Comparison of ENCODE assay signal across 19 mouse cellular contexts in the genomic region with DNA sequence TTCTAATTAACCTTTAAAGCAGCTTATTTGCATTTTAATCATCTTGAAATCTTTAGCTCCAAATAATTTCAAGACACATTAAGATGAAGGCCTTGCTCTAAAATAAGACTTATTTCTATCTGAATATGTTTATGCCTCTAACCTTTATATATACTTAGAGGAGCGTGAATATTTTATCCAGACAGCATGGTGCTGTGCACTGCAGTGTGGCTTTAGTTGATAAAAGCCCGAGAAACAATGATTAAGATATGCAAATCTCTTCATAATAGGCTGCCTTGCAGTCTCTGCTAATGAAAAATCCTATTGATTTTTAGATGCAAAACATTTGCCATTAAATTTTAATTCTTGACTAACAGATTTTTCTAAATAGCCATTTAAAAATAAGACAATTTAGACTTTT.
"Had no signal": no experiment of that assay in that cellular context is flagged by ENCODE, and none has a peak within 500 bp of the region (broad histone marks: within the 10 kb centered on the region; RNA-seq: fewer than 3 reads in every experiment).

No protein-coding gene starts in this region.

- H3K9ac ChIP-seq: kidney, embryonic 15.5 days; liver, embryonic 13.5 days; neural tube, embryonic 12.5 days; neural tube, embryonic 15.5 days had no signal

- H3K4me1 ChIP-seq: liver, embryonic 13.5 days; neural tube, embryonic 12.5 days had no signal

- H3K27me3 ChIP-seq: kidney, embryonic 15.5 days; liver, embryonic 13.5 days; neural tube, embryonic 12.5 days had no signal

- H3K9me3 ChIP-seq: kidney, embryonic 15.5 days; liver, embryonic 13.5 days; neural tube, embryonic 12.5 days; neural tube, embryonic 15.5 days had no signal

- H3K36me3 ChIP-seq: kidney, embryonic 15.5 days; liver, embryonic 13.5 days; neural tube, embryonic 12.5 days; neural tube, embryonic 15.5 days had no signal

- H3K27ac ChIP-seq: kidney, embryonic 15.5 days; left cerebral cortex, adult 2 months; liver, embryonic 13.5 days; neural tube, embryonic 12.5 days; neural tube, embryonic 15.5 days; stomach, postnatal 0 days had no signal

- H3K4me3 ChIP-seq: kidney, embryonic 15.5 days; left cerebral cortex, adult 2 months; liver, embryonic 13.5 days; neural tube, embryonic 12.5 days; neural tube, embryonic 15.5 days had no signal

- DNase-seq: kidney, adult 8-10 months; kidney, postnatal 10 days; kidney, postnatal 36 days; layer of hippocampus, postnatal 36 days; liver, embryonic 13.5 days; lung, adult 2 months; lung, postnatal 14 days; lung, postnatal 4 days; right cerebral cortex, adult 18-20 months; right cerebral cortex, postnatal 14 days; right cerebral cortex, postnatal 4 days; thymus, adult 2 months; thymus, postnatal 14 days; thymus, postnatal 4 days had no signal

- H3K4me2 ChIP-seq: kidney, embryonic 15.5 days; liver, embryonic 13.5 days; neural tube, embryonic 12.5 days; neural tube, embryonic 15.5 days had no signal
